Mouse (Mus musculus): ENCODE data around the gene Gm6337. TPM values are rescaled to one million over a fixed set of nuclear protein-coding genes. Genes with fewer than 3 reads are reported as not detected.

The Gm6337 gene
- polyA plus RNA-seq (2012; rRNA removed) = not detected in 2 replicates

DNA sequence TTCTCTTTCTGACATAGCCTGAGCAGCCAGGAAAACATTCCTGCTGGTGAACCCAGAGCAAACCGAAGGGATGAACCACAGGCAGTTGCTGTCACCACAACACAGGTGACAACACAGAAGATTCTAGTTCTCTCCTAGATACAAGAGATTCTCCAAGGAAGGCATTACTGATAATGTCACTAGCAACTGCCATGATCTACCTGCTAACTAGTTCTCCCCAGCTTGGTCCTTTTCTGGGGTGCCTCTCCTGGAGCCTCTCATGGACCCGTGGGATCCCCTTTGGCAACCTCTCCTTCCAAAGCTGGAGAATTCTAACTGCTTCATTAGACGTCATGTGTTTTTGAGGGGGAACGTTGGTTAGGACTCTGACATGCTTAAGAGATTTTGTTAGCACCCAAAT, at the start of gene Gm6337:
TSS of gene Gm6337 (minus strand) at position 101 of the 400 bp plus-strand sequence.

GRCm38 (mm10) chr14:6093842-6094241, 35.8 kb upstream of the Gm6337 start, which contains the start of gene Gm8206:
Gm8206 (minus strand) TSS chr14:6093942.

Other genes with a start within 250 kb of the Gm6337 start
- gene Gm3424, start 227.9 kb downstream of the Gm6337 start, polyA plus RNA-seq (2012; rRNA removed) = not detected in 2 replicates
- not detected in 2 replicates for gene Gm8237, start 177.9 kb downstream of the Gm6337 start, polyA plus RNA-seq (2012; rRNA removed)
- not detected in 2 replicates for gene Gm3248, start 96.5 kb downstream of the Gm6337 start, polyA plus RNA-seq (2012; rRNA removed)
- gene Gm3453, start 79.1 kb downstream of the Gm6337 start, polyA plus RNA-seq (2012; rRNA removed) = not detected in 2 replicates
- gene Gm8206, start 35.7 kb upstream of the Gm6337 start, polyA plus RNA-seq (2012; rRNA removed) = 0.06 TPM in 1 of 2 replicates, not detected in the other
- 0.10 TPM in 1 of 2 replicates, not detected in the other for gene Gm3468, start 50.4 kb upstream of the Gm6337 start, polyA plus RNA-seq (2012; rRNA removed)
- gene Gm3476, start 67.5 kb upstream of the Gm6337 start, polyA plus RNA-seq (2012; rRNA removed) = not detected in 2 replicates
- gene Gm21560, start 161.0 kb upstream of the Gm6337 start, polyA plus RNA-seq (2012; rRNA removed) = not detected in 2 replicates
- gene Gm3411, start 229.0 kb upstream of the Gm6337 start, polyA plus RNA-seq (2012; rRNA removed) = 0.04 TPM in 1 of 2 replicates, not detected in the other
- gene Gm21103, start 246.6 kb upstream of the Gm6337 start, polyA plus RNA-seq (2012; rRNA removed) = not detected in 2 replicates